Mouse (Mus musculus) testis, adult 2 months (tissue): Measurements from ENCODE around the gene Macc1. TPM values are rescaled to one million over a fixed set of nuclear protein-coding genes. Genes with fewer than 3 reads are reported as not detected.

Experiments
- H3K27ac ChIP-seq: fragments of 200-500 bp; 2 replicates; pipeline ENCODE4 v1.5.1; 2012; ENCODE audit warnings: low read depth, low read length; ENCODE audit not compliant: control insufficient read depth, insufficient read depth
- H3K27me3 ChIP-seq: fragments of 200-500 bp; 2 replicates; pipeline ENCODE4 v1.6.1; 2012; ENCODE audit warnings: mild to moderate bottlenecking, low read length, moderate library complexity; ENCODE audit not compliant: control insufficient read depth, insufficient read depth
- H3K36me3 ChIP-seq: fragments of 200-500 bp; 2 replicates; pipeline ENCODE4 v1.6.1; 2012; ENCODE audit warnings: mild to moderate bottlenecking, low read length; ENCODE audit not compliant: control insufficient read depth, insufficient read depth
- H3K4me1 ChIP-seq: fragments of 200-500 bp; 2 replicates; pipeline ENCODE4 v1.6.1; 2012; ENCODE audit warnings: low read length; ENCODE audit not compliant: control insufficient read depth, insufficient read depth
- H3K4me3 ChIP-seq: fragments of 200-500 bp; 2 replicates; pipeline ENCODE4 v1.5.1; 2012; ENCODE audit warnings: low read depth, mild to moderate bottlenecking, low read length, moderate library complexity, mixed read lengths; ENCODE audit not compliant: control insufficient read depth
- CTCF ChIP-seq: fragments of 200-500 bp; IDR thresholded peaks from 2 replicates; pipeline ENCODE4 v1.5.1; 2012; ENCODE audit warnings: low read depth, mild to moderate bottlenecking, inconsistent platforms, low read length, moderate library complexity; ENCODE audit not compliant: control insufficient read depth, insufficient read depth, insufficient replicate concordance
- POLR2A ChIP-seq: fragments of 200-500 bp; IDR thresholded peaks from 2 replicates; pipeline ENCODE4 v1.6.1; 2012; ENCODE audit warnings: low read depth, mild to moderate bottlenecking, inconsistent platforms, low read length, moderate library complexity; ENCODE audit not compliant: control insufficient read depth
- polyA plus RNA-seq: library from polyadenylated mRNA; depleted of rRNA; stranded (reverse); fragments of >200 nt; gene quantifications from 2 replicates; pipeline ENCODE4 v1.2.3, GENCODE M21; 2012; rRNA removed

Gene Macc1
- 0.06 and 0.30 TPM in 2 replicates for polyA plus RNA-seq

GRCm38 (mm10) chr12:119313970-119314369 is at the start of gene Macc1:
Gene Macc1, plus strand, starts transcription at chr12:119314270.
- H3K27ac ChIP-seq = no peak within 1 kb of the TSS
- TF ChIP-seq CTCF = no peak
- TF ChIP-seq POLR2A = no peak
- no peaks in the 10 kb centered on the region for H3K36me3 ChIP-seq
- no peaks in the 10 kb centered on the region for H3K27me3 ChIP-seq
- no peak within 1 kb of the TSS for H3K4me3 ChIP-seq
- no peaks in the 10 kb centered on the region for H3K4me1 ChIP-seq

GRCm38 (mm10) chr12:119264506-119264905 is 49.6 kb upstream of the Macc1 start:
- no peaks in the 10 kb centered on the region for H3K36me3 ChIP-seq
- no peak overlapping the region for H3K27ac ChIP-seq

GRCm38 (mm10) chr12:119268723-119269122 is 45.3 kb upstream of the Macc1 start:
- H3K27ac ChIP-seq = no peak overlapping the region
- H3K4me3 ChIP-seq = no peak overlapping the region

More at GRCm38 (mm10) chr12:119264506-119264905, 49.6 kb upstream of the Macc1 start:
- Histone ChIP-seq H3K27me3 (no peaks in the 10 kb centered on the region), H3K4me1 (no peaks in the 10 kb centered on the region), H3K4me3 (no peak overlapping the region; the same call in 1 of the 2 replicates)
- no peak for TF ChIP-seq CTCF
- no peak for TF ChIP-seq POLR2A

GRCm38 (mm10) chr12:119270036-119270435 is 44.0 kb upstream of the Macc1 start:
- Histone ChIP-seq H3K27me3 (no peaks in the 10 kb centered on the region), H3K27ac (no peak overlapping the region), H3K4me1 (no peaks in the 10 kb centered on the region), H3K36me3 (no peaks in the 10 kb centered on the region), H3K4me3 (no peak overlapping the region)
- no peak for TF ChIP-seq POLR2A
- no peak for TF ChIP-seq CTCF

More at GRCm38 (mm10) chr12:119268723-119269122, 45.3 kb upstream of the Macc1 start:
- Histone ChIP-seq H3K36me3 (no peaks in the 10 kb centered on the region), H3K27me3 (no peaks in the 10 kb centered on the region), H3K4me1 (no peaks in the 10 kb centered on the region)
- TF ChIP-seq POLR2A = no peak
- TF ChIP-seq CTCF = no peak

GRCm38 (mm10) chr12:119271964-119272363 is 42.1 kb upstream of the Macc1 start:
- H3K4me3 ChIP-seq = no peak overlapping the region
- H3K36me3 ChIP-seq = no peaks in the 10 kb centered on the region
- TF ChIP-seq POLR2A (no peak), CTCF (no peak)
- no peaks in the 10 kb centered on the region for H3K27me3 ChIP-seq
- no peak overlapping the region for H3K27ac ChIP-seq
- H3K4me1 ChIP-seq = no peaks in the 10 kb centered on the region

GRCm38 (mm10) chr12:119273605-119274004 is 40.5 kb upstream of the Macc1 start:
- H3K27ac ChIP-seq = no peak overlapping the region
- no peak overlapping the region for H3K4me3 ChIP-seq
- H3K4me1 ChIP-seq = no peaks in the 10 kb centered on the region
- no peak for TF ChIP-seq CTCF
- no peak for TF ChIP-seq POLR2A
- no peaks in the 10 kb centered on the region for H3K27me3 ChIP-seq
- no peaks in the 10 kb centered on the region for H3K36me3 ChIP-seq

GRCm38 (mm10) chr12:119276282-119276681 is 37.8 kb upstream of the Macc1 start:
- no peak for TF ChIP-seq CTCF
- TF ChIP-seq POLR2A = no peak
- Histone ChIP-seq H3K4me3 (no peak overlapping the region), H3K36me3 (no peaks in the 10 kb centered on the region), H3K27ac (no peak overlapping the region), H3K27me3 (no peaks in the 10 kb centered on the region), H3K4me1 (peaks cover 5% of the 10 kb centered on the region)

- Histone ChIP-seq H3K27me3 (no peaks in the 10 kb centered on the region), H3K36me3 (no peaks in the 10 kb centered on the region), H3K4me3 (no peak overlapping the region), H3K4me1 (no peaks in the 10 kb centered on the region), H3K27ac (no peak overlapping the region)
- TF ChIP-seq CTCF = no peak
- TF ChIP-seq POLR2A = no peak
These were observed 22.5 kb upstream of the Macc1 start for GRCm38 (mm10) chr12:119291618-119292017.
